Mouse (Mus musculus) CH12.LX (cell line): ENCODE data around the gene Epb41l2. TPM values are rescaled to one million over a fixed set of nuclear protein-coding genes. Genes with fewer than 3 reads are reported as not detected.

ENCODE experiments used
- DNase-seq: peaks from one replicate; pipeline ENCODE4 v3.0.0-alpha.2; 2013; ENCODE audit errors: extremely low read depth
- H3K27ac ChIP-seq: 2 replicates; pipeline ENCODE4 v1.5.1; 2012; ENCODE audit warnings: low read depth, mild to moderate bottlenecking, control low read depth, moderate library complexity; ENCODE audit not compliant: insufficient read depth
- H3K27me3 ChIP-seq: replicated peaks from 2 replicates; pipeline ENCODE3; 2012; ENCODE audit warnings: inconsistent platforms
- H3K36me3 ChIP-seq, 2 experiments: replicated peaks in 1 of 2; 2 replicates each; pipeline versions ENCODE3 to v1.6.1; 2012; ENCODE audit warnings: inconsistent platforms in 1 of 2, low read length in 1 of 2, mild to moderate bottlenecking in 1 of 2, mixed read lengths in 1 of 2, moderate library complexity in 1 of 2; ENCODE audit not compliant: control insufficient read depth in 1 of 2, insufficient read depth in 1 of 2
- H3K4me1 ChIP-seq, 2 experiments: 2 replicates each; pipeline ENCODE4 v1.6.1; 2012; ENCODE audit warnings: inconsistent platforms in 1 of 2, moderate library complexity in 1 of 2; ENCODE audit not compliant: insufficient read depth in 2 of 2, control insufficient read depth in 1 of 2
- H3K4me2 ChIP-seq: 2 replicates; pipeline ENCODE4 v1.6.1; 2012; ENCODE audit warnings: low read depth, mild to moderate bottlenecking, control low read depth; ENCODE audit not compliant: poor library complexity, insufficient read depth, severe bottlenecking
- H3K4me3 ChIP-seq, 3 experiments: fragments of 150-350 bp in 1 of 3; sonication (generic) in 1 of 3; replicated peaks in 1 of 3; 2 replicates each; pipeline versions ENCODE3 to v1.5.1; 2011 to 2012; ENCODE audit warnings: low read depth in 2 of 3, low read length in 2 of 3, mild to moderate bottlenecking in 2 of 3, moderate library complexity in 2 of 3, control low read depth in 1 of 3, improper control_type of control experiment in 1 of 3, inconsistent platforms in 1 of 3, mixed read lengths in 1 of 3; ENCODE audit not compliant: poor library complexity in 1 of 3
- H3K79me2 ChIP-seq: replicated peaks from 2 replicates; pipeline ENCODE4 v1.6.1; 2012; ENCODE audit warnings: mild to moderate bottlenecking, moderate library complexity; ENCODE audit not compliant: control insufficient read depth, poor library complexity, insufficient read depth, severe bottlenecking; ENCODE audit errors: extremely low read depth
- H3K9ac ChIP-seq: 2 replicates; pipeline ENCODE4 v1.6.1; 2012; ENCODE audit warnings: low read depth, mild to moderate bottlenecking, control low read depth, moderate library complexity; ENCODE audit not compliant: insufficient read depth
- H3K9me3 ChIP-seq: replicated peaks from 2 replicates; pipeline ENCODE3; 2012; ENCODE audit warnings: low read length, inconsistent platforms, mixed read lengths
- CHD2 ChIP-seq: IDR thresholded peaks from 2 replicates; pipeline ENCODE4 v1.6.1; 2011; ENCODE audit warnings: low read length, improper control_type of control experiment
- E2F4 ChIP-seq: IDR thresholded peaks from 2 replicates; pipeline ENCODE4 v1.6.1; 2011; ENCODE audit warnings: low read depth, low read length, improper control_type of control experiment; ENCODE audit not compliant: insufficient replicate concordance
- ELF1 ChIP-seq: IDR thresholded peaks from 2 replicates; pipeline ENCODE4 v1.6.1; 2014; ENCODE audit warnings: low read depth, mild to moderate bottlenecking, inconsistent platforms, low read length, improper control_type of control experiment
- EP300 ChIP-seq: IDR thresholded peaks from 2 replicates; pipeline ENCODE4 v1.6.1; 2011; ENCODE audit warnings: low read length, improper control_type of control experiment
- GABPA ChIP-seq: IDR thresholded peaks from 2 replicates; pipeline ENCODE4 v1.6.1; 2012; ENCODE audit warnings: low read depth, low read length, improper control_type of control experiment, inconsistent platforms; ENCODE audit not compliant: insufficient replicate concordance
- HCFC1 ChIP-seq: IDR thresholded peaks from 2 replicates; pipeline ENCODE4 v1.6.1; 2012; ENCODE audit warnings: low read depth, mild to moderate bottlenecking, inconsistent platforms, low read length, improper control_type of control experiment
- JUN ChIP-seq: IDR thresholded peaks from 2 replicates; pipeline ENCODE4 v1.6.1; 2011; ENCODE audit warnings: low read depth, mild to moderate bottlenecking, low read length, improper control_type of control experiment, moderate library complexity; ENCODE audit not compliant: insufficient read depth
- JUND ChIP-seq: conservative IDR thresholded peaks from 2 replicates; pipeline ENCODE4 v1.6.1; 2011; ENCODE audit warnings: low read depth, low read length, improper control_type of control experiment
- MAX ChIP-seq: IDR thresholded peaks from 2 replicates; pipeline ENCODE4 v1.6.1; 2011; ENCODE audit warnings: low read length, improper control_type of control experiment
- MYC ChIP-seq: IDR thresholded peaks from 2 replicates; pipeline ENCODE4 v1.6.1; 2011; ENCODE audit warnings: low read depth, mild to moderate bottlenecking, improper control_type of control experiment, low read length
- NELFE ChIP-seq: IDR thresholded peaks from 2 replicates; pipeline ENCODE4 v1.6.1; 2011; ENCODE audit warnings: low read depth, low read length, improper control_type of control experiment
- PAX5 ChIP-seq: IDR thresholded peaks from 2 replicates; pipeline ENCODE4 v1.6.1; 2012; ENCODE audit warnings: low read length, inconsistent platforms, mixed read lengths
- POLR2A ChIP-seq: IDR thresholded peaks from 2 replicates; pipeline ENCODE4 v1.6.1; 2011; ENCODE audit warnings: low read depth, mild to moderate bottlenecking, improper control_type of control experiment, low read length
- POLR2AphosphoS2 ChIP-seq: IDR thresholded peaks from 2 replicates; pipeline ENCODE4 v1.6.1; 2011; ENCODE audit warnings: low read depth, low read length, improper control_type of control experiment
- RCOR1 ChIP-seq: conservative IDR thresholded peaks from 2 replicates; pipeline ENCODE4 v1.6.1; 2012; ENCODE audit warnings: low read depth, mild to moderate bottlenecking, inconsistent platforms, low read length, improper control_type of control experiment
- SIN3A ChIP-seq: IDR thresholded peaks from 2 replicates; pipeline ENCODE4 v1.6.1; 2012; ENCODE audit warnings: low read length, improper control_type of control experiment, inconsistent platforms
- TBP ChIP-seq: conservative IDR thresholded peaks from 2 replicates; pipeline ENCODE4 v1.6.1; 2011; ENCODE audit warnings: low read depth, low read length, improper control_type of control experiment
- UBTF ChIP-seq: IDR thresholded peaks from 2 replicates; pipeline ENCODE4 v1.6.1; 2012; ENCODE audit warnings: low read depth, mild to moderate bottlenecking, inconsistent platforms, low read length, improper control_type of control experiment, moderate library complexity
- USF1 ChIP-seq: IDR thresholded peaks from 2 replicates; pipeline ENCODE4 v1.6.1; 2014; ENCODE audit warnings: low read depth, mild to moderate bottlenecking, inconsistent platforms, low read length, improper control_type of control experiment
- USF2 ChIP-seq: conservative IDR thresholded peaks from 2 replicates; pipeline ENCODE4 v1.6.1; 2011; ENCODE audit warnings: low read depth, low read length, improper control_type of control experiment
- ZC3H11A ChIP-seq: IDR thresholded peaks from 2 replicates; pipeline ENCODE4 v1.6.1; 2012; ENCODE audit warnings: low read depth, mild to moderate bottlenecking, inconsistent platforms, low read length, improper control_type of control experiment
- ZKSCAN1 ChIP-seq: IDR thresholded peaks from 2 replicates; pipeline ENCODE4 v1.6.1; 2012; ENCODE audit warnings: low read depth, inconsistent platforms, low read length, improper control_type of control experiment, borderline replicate concordance
- ZMIZ1 ChIP-seq: IDR thresholded peaks from 2 replicates; pipeline ENCODE4 v1.6.1; 2012; ENCODE audit warnings: low read depth, mild to moderate bottlenecking, inconsistent platforms, low read length, improper control_type of control experiment
- ZNF384 ChIP-seq: IDR thresholded peaks from 2 replicates; pipeline ENCODE4 v1.6.1; 2012; ENCODE audit warnings: low read depth, low read length, improper control_type of control experiment, inconsistent platforms
- dilution Hi-C: fragments of 300-500 bp; cut with MboI; formaldehyde crosslinking; loops from 2 replicates; pipeline ENCODE4 v1.14.3; 2020; ENCODE audit warnings: low sequenced_read_pairs; ENCODE audit not compliant: extremely low pct_unique_long_range_greater_than_20kb, extremely low pct_ligation_motif_present
- in situ Hi-C: fragments of 300-500 bp; cut with MboI; formaldehyde crosslinking; loops from 3 replicates; pipeline ENCODE4 v1.14.3; 2019; ENCODE audit warnings: low sequenced_read_pairs, low pct_ligation_motif_present, low pct_unique_long_range_greater_than_20kb, mixed read lengths
- polyA plus RNA-seq: library from polyadenylated mRNA; unstranded; fragments of >175 nt; gene quantifications from 2 replicates; pipeline ENCODE4 v1.2.1, GENCODE M21; 2012; ENCODE audit warnings: low read depth; ENCODE audit not compliant: insufficient read length
- total RNA-seq, 2 experiments: library from RNA; depleted of rRNA; stranded (reverse); fragments of 300-350 nt in 1 of 2; fragments of >200 nt in 1 of 2; gene quantifications; 2 replicates each; pipeline ENCODE4 v1.2.3; 2012 to 2014

Gene Epb41l2
- total and polyA plus RNA-seq, 3 experiments, result 24.3 to 71.2 (median 28.4) TPM

- no peak for TF ChIP-seq NELFE
- no peak for TF ChIP-seq EP300
- no peak for TF ChIP-seq JUN
- TF ChIP-seq POLR2AphosphoS2, result no peak
- TF ChIP-seq RCOR1, result no peak
- no peak for TF ChIP-seq CHD2
- TF ChIP-seq HCFC1, result no peak
- no peak for TF ChIP-seq MYC
- TF ChIP-seq GABPA, result no peak
- Histone ChIP-seq H3K4me1 (peaks cover 0 to 8% of the 10 kb centered on the region in 2 experiments; a peak in 1 of 4 replicates), H3K4me2 (no peak overlapping the region), H3K79me2 (no peaks in the 10 kb centered on the region), H3K9ac (no peak overlapping the region), H3K27ac (no peak overlapping the region), H3K9me3 (no peaks in the 10 kb centered on the region), H3K36me3 (peaks cover 0 to 14% of the 10 kb centered on the region in 2 experiments), H3K27me3 (no peaks in the 10 kb centered on the region), H3K4me3 (no peak overlapping the region)
- DNase-seq, result no peak
- dilution Hi-C loops (no loop called here), in situ Hi-C loops (no loop called here)
Measured at GRCm38 (mm10) chr10:25426058-25426457, 66.5 kb downstream of the Epb41l2 start.

- H3K4me3 ChIP-seq, result no peak overlapping the region
- dilution Hi-C loops, result no loop called here
Measured at GRCm38 (mm10) chr10:25426814-25427213, 67.2 kb downstream of the Epb41l2 start.

DNA sequence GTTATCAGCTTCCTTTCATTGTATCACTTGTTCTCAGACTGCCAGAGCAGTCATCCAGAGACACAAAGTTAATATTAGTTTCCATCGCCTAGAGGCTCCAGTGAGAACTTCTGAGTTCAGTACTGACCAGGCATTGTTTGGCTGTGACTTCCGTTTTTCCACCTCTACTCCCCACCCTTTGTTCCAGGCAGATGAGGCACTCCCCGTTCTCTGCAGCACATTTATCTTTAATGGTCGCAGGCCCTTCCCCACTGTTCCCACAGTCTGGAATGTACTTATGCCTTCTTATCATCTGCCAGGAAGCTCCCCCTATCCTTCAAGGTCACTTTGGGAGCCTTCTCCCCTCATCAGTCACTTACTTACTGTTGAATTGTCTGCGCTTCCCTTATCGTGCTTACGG is 67.9 kb downstream of the Epb41l2 start:
- Histone ChIP-seq H3K4me1 (peaks cover 3 to 23% of the 10 kb centered on the region in 2 experiments), H3K9me3 (no peaks in the 10 kb centered on the region), H3K4me2 (no peak overlapping the region), H3K4me3 (no peak overlapping the region), H3K27me3 (no peaks in the 10 kb centered on the region), H3K36me3 (peaks cover 0 to 14% of the 10 kb centered on the region in 2 experiments), H3K79me2 (no peaks in the 10 kb centered on the region), H3K27ac (no peak overlapping the region), H3K9ac (no peak overlapping the region)
- DNase-seq, result no peak
- no peak for TF ChIP-seq SIN3A
- no peak for TF ChIP-seq ZMIZ1
- no peak for TF ChIP-seq ELF1
- TF ChIP-seq USF1, result no peak
- TF ChIP-seq JUND, result no peak
- TF ChIP-seq ZC3H11A, result no peak
- no peak for TF ChIP-seq ZKSCAN1
- no peak for TF ChIP-seq E2F4
- no peak for TF ChIP-seq POLR2A
- TF ChIP-seq GABPA, result no peak
- TF ChIP-seq UBTF, result no peak
- no peak for TF ChIP-seq CHD2
- in situ Hi-C loops (no loop called here), dilution Hi-C loops (no loop called here)

More at GRCm38 (mm10) chr10:25426814-25427213, 67.2 kb downstream of the Epb41l2 start:
- no peak overlapping the region for H3K27ac ChIP-seq
- H3K36me3 ChIP-seq, result peaks cover 0 to 14% of the 10 kb centered on the region in 2 experiments
- TF ChIP-seq ELF1 (no peak), ZNF384 (no peak), ZMIZ1 (no peak), TBP (no peak), USF2 (no peak), MAX (no peak), PAX5 (no peak), UBTF (no peak)
- TF ChIP-seq, all 38 proteins: peak for 0
- DNase-seq, result no peak
- Histone ChIP-seq H3K9ac (no peak overlapping the region), H3K4me1 (peaks cover 0 to 15% of the 10 kb centered on the region in 2 experiments; a peak in 2 of 4 replicates), H3K4me2 (no peak overlapping the region), H3K9me3 (no peaks in the 10 kb centered on the region), H3K27me3 (no peaks in the 10 kb centered on the region), H3K79me2 (no peaks in the 10 kb centered on the region)
- in situ Hi-C loops, result no loop called here
